Mouse (Mus musculus) forebrain, embryonic 10.5 days (tissue): ENCODE measurements around the gene Iqcj. TPM values are rescaled to one million over a fixed set of nuclear protein-coding genes. Genes with fewer than 3 reads are reported as not detected.

Experiments used
- DNase-seq: peaks from one replicate; pipeline ENCODE4 v3.0.0-alpha.2; 2017; ENCODE audit warnings: low spot score; ENCODE audit errors: extremely low spot score
- H3K27ac ChIP-seq: fragments of 300-500 bp; sonication (generic); 2 replicates; pipeline ENCODE4 v1.5.1; 2016; ENCODE audit warnings: mild to moderate bottlenecking
- H3K27me3 ChIP-seq: fragments of 300-500 bp; sonication (generic); 2 replicates; pipeline ENCODE4 v1.6.1; 2016; ENCODE audit warnings: mild to moderate bottlenecking; ENCODE audit not compliant: poor library complexity, severe bottlenecking
- H3K36me3 ChIP-seq: fragments of 300-500 bp; sonication (generic); replicated peaks from 2 replicates; pipeline ENCODE4 v1.6.1; 2016; ENCODE audit warnings: mild to moderate bottlenecking, moderate library complexity
- H3K4me1 ChIP-seq: fragments of 300-500 bp; sonication (generic); 2 replicates; pipeline ENCODE4 v1.6.1; 2016
- H3K4me3 ChIP-seq: fragments of 300-500 bp; sonication (generic); 2 replicates; pipeline ENCODE4 v1.5.1; 2016; ENCODE audit warnings: mild to moderate bottlenecking, moderate library complexity
- H3K9me3 ChIP-seq: fragments of 300-500 bp; sonication (generic); 2 replicates; pipeline ENCODE4 v1.6.1; 2016; ENCODE audit warnings: mild to moderate bottlenecking, moderate library complexity
- WGBS: fragments of 180-500 bp; shearing (Covaris S2); methylation state at CpG from one replicate; pipeline ENCODE4 v1.1.7; 2016; 5-methylcytosine and 5-hydroxymethylcytosine counted together
- polyA plus RNA-seq: library from polyadenylated mRNA; unstranded; fragments of >200 nt; fragmentation: Nextera tagmentation; extraction: Ambion mirVana; gene quantifications from 2 replicates; pipeline ENCODE4 v1.2.1, GENCODE M21; 2016

Iqcj gene
- polyA plus RNA-seq, 1 experiment from 2014 or later: 0.25 TPM

- no peaks in the 10 kb centered on the region for H3K27me3 ChIP-seq
- no peaks in the 10 kb centered on the region for H3K36me3 ChIP-seq
- no peaks in the 10 kb centered on the region for H3K4me1 ChIP-seq
- H3K9me3 ChIP-seq: no peaks in the 10 kb centered on the region
- H3K27ac ChIP-seq: no peak overlapping the region
- 78% methylated on average over 2 of the region's 2 CpGs for WGBS
- H3K4me3 ChIP-seq: no peak overlapping the region
- no peak for DNase-seq
Measured at GRCm38 (mm10) chr3:68105081-68105685, 213.2 kb downstream of the Iqcj start.

Other genes starting within 250 kb of the Iqcj start
- 0.38 TPM in 1 of 2 replicates, not detected in the other for gene Iqschfp, start within 50 bp of the Iqcj start, polyA plus RNA-seq
- 42.1 and 48.0 TPM in 2 replicates for gene Schip1, start 172.6 kb downstream of the Iqcj start, polyA plus RNA-seq